Mouse (Mus musculus): Measurements from ENCODE around the gene Pde1c. TPM values are rescaled to one million over a fixed set of nuclear protein-coding genes. Genes with fewer than 3 reads are reported as not detected.

Gene Pde1c
- total and polyA plus RNA-seq, 3 experiments, result 9.7 to 85.7 (median 64.9) TPM

- H3K27ac ChIP-seq, result no peak overlapping the region
- no peak for DNase-seq
- WGBS, result 87% methylated on average over 4 of the region's 4 CpGs
- no peaks in the 10 kb centered on the region for H3K36me3 ChIP-seq (ENCODE audit: control insufficient read depth, insufficient read depth, low read length)
- intact Hi-C loops (cut with DNase I), result no loop called here
- H3K4me3 ChIP-seq, result no peak overlapping the region
- H3K9ac ChIP-seq (ENCODE audit: low read depth, low read length), result no peak overlapping the region
- H3K79me2 ChIP-seq (replicated peaks; ENCODE audit: control insufficient read depth, insufficient read depth, low read length), result no peaks in the 10 kb centered on the region
- no peaks in the 10 kb centered on the region for H3K27me3 ChIP-seq (ENCODE audit: control insufficient read depth, insufficient read depth, low read length)
- no peaks in the 10 kb centered on the region for H3K4me1 ChIP-seq (ENCODE audit: control insufficient read depth, insufficient read depth, low read length)
- TF ChIP-seq POLR2A (IDR thresholded peaks at IDR 0.05; ENCODE audit: insufficient read depth, low read depth, low read length) (no peak), CTCF (IDR thresholded peaks at IDR 0.05) (no peak), EP300 (IDR thresholded peaks at IDR 0.05; ENCODE audit: insufficient read depth, low read depth, low read length) (no peak)
These were observed 17.9 kb downstream of the Pde1c start for GRCm38 (mm10) chr6:56551022-56551421.

- TF ChIP-seq EP300 (IDR thresholded peaks at IDR 0.05; ENCODE audit: insufficient read depth, low read depth, low read length) (no peak), POLR2A (IDR thresholded peaks at IDR 0.05; ENCODE audit: insufficient read depth, low read depth, low read length) (no peak), CTCF (IDR thresholded peaks at IDR 0.05) (no peak)
These were observed 28.7 kb downstream of the Pde1c start for GRCm38 (mm10) chr6:56540247-56540646.

GRCm38 (mm10) chr6:56534653-56535052 is 34.2 kb downstream of the Pde1c start:
- H3K4me1 ChIP-seq (ENCODE audit: control insufficient read depth, insufficient read depth, low read length), result no peaks in the 10 kb centered on the region
- no peak for TF ChIP-seq POLR2A (IDR thresholded peaks at IDR 0.05; ENCODE audit: insufficient read depth, low read depth, low read length)
- TF ChIP-seq CTCF (IDR thresholded peaks at IDR 0.05), result no peak
- TF ChIP-seq EP300 (IDR thresholded peaks at IDR 0.05; ENCODE audit: insufficient read depth, low read depth, low read length), result no peak
- H3K9ac ChIP-seq (ENCODE audit: low read depth, low read length), result no peak overlapping the region
- H3K79me2 ChIP-seq (replicated peaks; ENCODE audit: control insufficient read depth, insufficient read depth, low read length), result no peaks in the 10 kb centered on the region
- H3K27me3 ChIP-seq (ENCODE audit: control insufficient read depth, insufficient read depth, low read length), result no peaks in the 10 kb centered on the region
- H3K36me3 ChIP-seq (ENCODE audit: control insufficient read depth, insufficient read depth, low read length), result no peaks in the 10 kb centered on the region
- no peak overlapping the region for H3K27ac ChIP-seq
- intact Hi-C loops (cut with DNase I), result no loop called here
- no peak overlapping the region for H3K4me3 ChIP-seq
- DNase-seq, result no peak

More at GRCm38 (mm10) chr6:56540247-56540646, 28.7 kb downstream of the Pde1c start:
- H3K79me2 ChIP-seq (replicated peaks; ENCODE audit: control insufficient read depth, insufficient read depth, low read length), result no peaks in the 10 kb centered on the region
- no peaks in the 10 kb centered on the region for H3K36me3 ChIP-seq (ENCODE audit: control insufficient read depth, insufficient read depth, low read length)
- no peak overlapping the region for H3K4me3 ChIP-seq
- 83% methylated on average over 5 of the region's 5 CpGs for WGBS
- no peak overlapping the region for H3K27ac ChIP-seq
- DNase-seq, result no peak
- intact Hi-C loops (cut with DNase I), result no loop called here
- H3K4me1 ChIP-seq (ENCODE audit: control insufficient read depth, insufficient read depth, low read length), result no peaks in the 10 kb centered on the region
- H3K27me3 ChIP-seq (ENCODE audit: control insufficient read depth, insufficient read depth, low read length), result no peaks in the 10 kb centered on the region
- H3K9ac ChIP-seq (ENCODE audit: low read depth, low read length), result no peak overlapping the region

GRCm38 (mm10) chr6:56532257-56532656 is 36.6 kb downstream of the Pde1c start:
- peak; percentile 23 to 37 for DNase-seq

GRCm38 (mm10) chr6:56523938-56524866 is 44.7 kb downstream of the Pde1c start:
- H3K4me1 ChIP-seq (ENCODE audit: control insufficient read depth, insufficient read depth, low read length), result no peaks in the 10 kb centered on the region
- H3K27me3 ChIP-seq (ENCODE audit: control insufficient read depth, insufficient read depth, low read length), result no peaks in the 10 kb centered on the region
- no peak overlapping the region for H3K9ac ChIP-seq (ENCODE audit: low read depth, low read length)
- WGBS, result 76% methylated on average over 6 of the region's 6 CpGs
- H3K79me2 ChIP-seq (replicated peaks; ENCODE audit: control insufficient read depth, insufficient read depth, low read length), result no peaks in the 10 kb centered on the region
- no peak overlapping the region for H3K4me3 ChIP-seq
- H3K27ac ChIP-seq, result no peak overlapping the region
- no peaks in the 10 kb centered on the region for H3K36me3 ChIP-seq (ENCODE audit: control insufficient read depth, insufficient read depth, low read length)
- intact Hi-C loops (cut with DNase I), result no loop called here
- no peak for DNase-seq
- TF ChIP-seq POLR2A (IDR thresholded peaks at IDR 0.05; ENCODE audit: insufficient read depth, low read depth, low read length) (no peak), CTCF (IDR thresholded peaks at IDR 0.05) (no peak), EP300 (IDR thresholded peaks at IDR 0.05; ENCODE audit: insufficient read depth, low read depth, low read length) (no peak)

More at GRCm38 (mm10) chr6:56532257-56532656, 36.6 kb downstream of the Pde1c start:
- Histone ChIP-seq H3K27ac (no peak overlapping the region), H3K79me2 (replicated peaks; ENCODE audit: control insufficient read depth, insufficient read depth, low read length) (no peaks in the 10 kb centered on the region), H3K27me3 (ENCODE audit: control insufficient read depth, insufficient read depth, low read length) (no peaks in the 10 kb centered on the region), H3K4me3 (no peak overlapping the region), H3K9ac (ENCODE audit: low read depth, low read length) (no peak overlapping the region), H3K4me1 (ENCODE audit: control insufficient read depth, insufficient read depth, low read length) (no peaks in the 10 kb centered on the region), H3K36me3 (ENCODE audit: control insufficient read depth, insufficient read depth, low read length) (no peaks in the 10 kb centered on the region)
- TF ChIP-seq EP300 (IDR thresholded peaks at IDR 0.05; ENCODE audit: insufficient read depth, low read depth, low read length), result no peak
- no peak for TF ChIP-seq CTCF (IDR thresholded peaks at IDR 0.05)
- no peak for TF ChIP-seq POLR2A (IDR thresholded peaks at IDR 0.05; ENCODE audit: insufficient read depth, low read depth, low read length)
- 30% methylated on average over 2 of the region's 2 CpGs for WGBS
- intact Hi-C loops (cut with DNase I), result no loop called here

- Histone ChIP-seq H3K36me3 (ENCODE audit: control insufficient read depth, insufficient read depth, low read length) (no peaks in the 10 kb centered on the region), H3K9ac (ENCODE audit: low read depth, low read length) (no peak overlapping the region), H3K4me1 (ENCODE audit: control insufficient read depth, insufficient read depth, low read length) (no peaks in the 10 kb centered on the region; the same call in 1 of the 2 replicates), H3K27ac (no peak overlapping the region), H3K4me3 (no peak overlapping the region), H3K27me3 (ENCODE audit: control insufficient read depth, insufficient read depth, low read length) (no peaks in the 10 kb centered on the region), H3K79me2 (replicated peaks; ENCODE audit: control insufficient read depth, insufficient read depth, low read length) (no peaks in the 10 kb centered on the region)
- 70% methylated on average over 5 of the region's 5 CpGs for WGBS
- TF ChIP-seq EP300 (IDR thresholded peaks at IDR 0.05; ENCODE audit: insufficient read depth, low read depth, low read length) (no peak), POLR2A (IDR thresholded peaks at IDR 0.05; ENCODE audit: insufficient read depth, low read depth, low read length) (no peak), CTCF (IDR thresholded peaks at IDR 0.05) (no peak)
- intact Hi-C loops (cut with DNase I), result no loop called here
- DNase-seq, result no peak
These were observed 79.7 kb downstream of the Pde1c start for GRCm38 (mm10) chr6:56489161-56489560.

Data from heart, adult 2 months (tissue).